10 mouse cellular contexts compared by ENCODE assay signal in genomic region chr11:78557241-78557640, GRCm38 (mm10). TPM values are rescaled to one million over a fixed set of nuclear protein-coding genes. Genes with fewer than 3 reads are reported as not detected.
DNase-seq lines count a peak whose midpoint lies in the region; ATAC-seq and TF ChIP-seq lines count a peak whose summit lies in the region.
"Had no signal": no experiment of that assay in that cellular context is flagged by ENCODE, and none has a peak within 500 bp of the region (broad histone marks: within the 10 kb centered on the region; RNA-seq: fewer than 3 reads in every experiment).

No protein-coding gene starts in this region.

- TF ChIP-seq CTCF in liver, adult 2 months (IDR thresholded peaks at IDR 0.05; ENCODE audit: low read depth, low read length) = peak; percentile 55; the same call in 1 of the 2 replicates
- peak; percentile 40 for TF ChIP-seq CTCF in Patski (IDR thresholded peaks at IDR 0.05)
- peak; percentile 60 for TF ChIP-seq CTCF in kidney, postnatal 0 days (IDR thresholded peaks at IDR 0.05; ENCODE audit: low read depth)

- H3K9ac ChIP-seq in forebrain, embryonic 12.5 days = no peak overlapping the region
- no peak overlapping the region for H3K9ac ChIP-seq in liver, adult 2 months (ENCODE audit: low read depth, low read length)
- H3K9ac ChIP-seq in liver, embryonic 11.5 days (ENCODE audit: low read depth, low read length) = no peak overlapping the region
- H3K9ac ChIP-seq in kidney, postnatal 0 days (ENCODE audit: low read depth, low read length) = no peak overlapping the region

- DNase-seq in forebrain, embryonic 10.5 days (ENCODE audit: extremely low spot score, low spot score) = no peak
- peak; percentile 70 for DNase-seq in liver, adult 2 months (ENCODE audit: extremely low read depth, low read depth, low spot score)
- DNase-seq in liver, embryonic 11.5 days (ENCODE audit: low spot score) = no peak
- no peak for DNase-seq in Patski (ENCODE audit: low read depth, low spot score)
- no peak for DNase-seq in kidney, postnatal 0 days (ENCODE audit: low spot score)
- no peak for DNase-seq in spleen, postnatal 10 days (ENCODE audit: low spot score in 2 of 2)
- DNase-seq in neural tube, embryonic 10.5 days (ENCODE audit: extremely low spot score, low spot score) = no peak
- DNase-seq: cerebellum, adult 9-10 months had no signal

- ATAC-seq in forebrain, embryonic 12.5 days (ENCODE audit: low FRiP score) = no peak
- no peak for ATAC-seq in liver, embryonic 11.5 days (replicated peaks; ENCODE audit: low FRiP score)
- ATAC-seq in Patski = no peak
- ATAC-seq in kidney, postnatal 0 days (replicated peaks; ENCODE audit: low FRiP score, low read depth) = 0 out of 2 replicates have a peak, but pooled peaks have one; percentile 46

- peaks cover 15% of the 10 kb centered on the region for H3K4me1 ChIP-seq in forebrain, embryonic 10.5 days
- no peaks in the 10 kb centered on the region; the same call in 1 of the 2 replicates for H3K4me1 ChIP-seq in forebrain, embryonic 12.5 days
- peaks cover 8% of the 10 kb centered on the region for H3K4me1 ChIP-seq in liver, adult 2 months (ENCODE audit: control insufficient read depth, insufficient read depth, low read length)
- peaks cover 6% of the 10 kb centered on the region for H3K4me1 ChIP-seq in liver, embryonic 11.5 days (replicated peaks; ENCODE audit: control insufficient read depth, insufficient read depth, low read length)
- no peaks in the 10 kb centered on the region for H3K4me1 ChIP-seq in kidney, postnatal 0 days (replicated peaks; ENCODE audit: insufficient read depth, low read length)

- WGBS in forebrain, embryonic 10.5 days = 59% methylated on average over 8 of the region's 8 CpGs
- 56% methylated on average over 8 of the region's 8 CpGs for WGBS in forebrain, embryonic 12.5 days
- 74% methylated on average over 8 of the region's 8 CpGs for whole genome bisulfite sequencing in liver, adult 2 months
- 58% methylated on average over 8 of the region's 8 CpGs for WGBS in liver, embryonic 11.5 days
- WGBS in kidney, postnatal 0 days = 51% methylated on average over 8 of the region's 8 CpGs

- in situ Hi-C loops in Patski (cut with MboI; ENCODE audit: low pct_unique_long_range_greater_than_20kb) = no loop called here

- TF ChIP-seq POLR2A in liver, adult 2 months (IDR thresholded peaks at IDR 0.05; ENCODE audit: extremely low read depth, insufficient read depth, low read length) = no peak

- H3K4me3 ChIP-seq in forebrain, embryonic 10.5 days = no peak overlapping the region
- H3K4me3 ChIP-seq in forebrain, embryonic 12.5 days (replicated peaks) = no peak overlapping the region
- H3K4me3 ChIP-seq in liver, adult 2 months (ENCODE audit: insufficient read depth, low read depth, low read length) = no peak overlapping the region
- H3K4me3 ChIP-seq in liver, embryonic 11.5 days (ENCODE audit: low read depth, low read length) = no peak overlapping the region
- no peak overlapping the region for H3K4me3 ChIP-seq in kidney, postnatal 0 days (replicated peaks; ENCODE audit: low read depth, low read length)
- H3K4me3 ChIP-seq: megakaryocyte, embryonic 14.5 days had no signal

- no peaks in the 10 kb centered on the region for H3K36me3 ChIP-seq in forebrain, embryonic 10.5 days (replicated peaks)
- no peaks in the 10 kb centered on the region for H3K36me3 ChIP-seq in forebrain, embryonic 12.5 days (replicated peaks)
- no peaks in the 10 kb centered on the region for H3K36me3 ChIP-seq in liver, adult 2 months (ENCODE audit: control insufficient read depth, insufficient read depth, low read length)
- H3K36me3 ChIP-seq in liver, embryonic 11.5 days (ENCODE audit: control insufficient read depth, insufficient read depth, low read length) = no peaks in the 10 kb centered on the region
- H3K36me3 ChIP-seq in kidney, postnatal 0 days (ENCODE audit: insufficient read depth, low read length) = no peaks in the 10 kb centered on the region

- no peaks in the 10 kb centered on the region for H3K79me2 ChIP-seq in liver, adult 2 months (ENCODE audit: control insufficient read depth, insufficient read depth, low read length)

- H3K9me3 ChIP-seq in forebrain, embryonic 10.5 days = peaks cover 5% of the 10 kb centered on the region; the same call in 1 of the 2 replicates
- peaks cover 4% of the 10 kb centered on the region; the same call in 1 of the 2 replicates for H3K9me3 ChIP-seq in forebrain, embryonic 12.5 days
- no peaks in the 10 kb centered on the region for H3K9me3 ChIP-seq in liver, embryonic 11.5 days (ENCODE audit: control insufficient read depth, low read length)
- no peaks in the 10 kb centered on the region for H3K9me3 ChIP-seq in kidney, postnatal 0 days (replicated peaks; ENCODE audit: low read length)

- no peaks in the 10 kb centered on the region for H3K27me3 ChIP-seq in forebrain, embryonic 10.5 days (ENCODE audit: poor library complexity, severe bottlenecking)
- no peaks in the 10 kb centered on the region for H3K27me3 ChIP-seq in forebrain, embryonic 12.5 days
- H3K27me3 ChIP-seq in liver, adult 2 months (ENCODE audit: control insufficient read depth, insufficient read depth, low read length) = no peaks in the 10 kb centered on the region
- H3K27me3 ChIP-seq in liver, embryonic 11.5 days (replicated peaks; ENCODE audit: control insufficient read depth, insufficient read depth, low read length) = no peaks in the 10 kb centered on the region
- H3K27me3 ChIP-seq in Patski = no peaks in the 10 kb centered on the region
- no peaks in the 10 kb centered on the region for H3K27me3 ChIP-seq in kidney, postnatal 0 days (ENCODE audit: insufficient read depth, low read length)
- H3K27me3 ChIP-seq: megakaryocyte, embryonic 14.5 days had no signal

- H3K4me2 ChIP-seq in forebrain, embryonic 12.5 days = no peak overlapping the region
- no peak overlapping the region for H3K4me2 ChIP-seq in liver, embryonic 11.5 days
- no peak overlapping the region for H3K4me2 ChIP-seq in kidney, postnatal 0 days (ENCODE audit: low read length)

- CTCF ChIA-PET in Patski (lab: Charles Lee) = interaction anchor here (1.3 kb wide), 1 partner anchor 11 kb away, joined by 3 read pairs; no protein-coding TSS in a partner anchor

- H3K27ac ChIP-seq in forebrain, embryonic 10.5 days = peak overlapping the region; percentile 54
- H3K27ac ChIP-seq in forebrain, embryonic 12.5 days = no peak overlapping the region
- no peak overlapping the region for H3K27ac ChIP-seq in liver, adult 2 months (replicated peaks; ENCODE audit: insufficient read depth, low read depth, low read length)
- no peak overlapping the region for H3K27ac ChIP-seq in liver, embryonic 11.5 days (ENCODE audit: low read depth, low read length)
- no peak overlapping the region for H3K27ac ChIP-seq in kidney, postnatal 0 days

- POLR2A ChIA-PET in Patski (lab: Charles Lee) = no interaction called here

RNA-seq across cellular contexts. Expression of gene Tmem97, which starts 6.7 kb away (rescaled TPM):
- polyA plus RNA-seq in forebrain, embryonic 10.5 days (2016; fragmentation: Nextera tagmentation; extraction: Ambion mirVana) = 106 and 111 TPM in 2 replicates
- polyA plus RNA-seq in forebrain, embryonic 12.5 days (2016; fragmentation: Nextera tagmentation; extraction: Ambion mirVana) = 55.3 and 55.7 TPM in 2 replicates
- 102 and 123 TPM in 2 replicates for total RNA-seq in liver, adult 2 months (2014; rRNA removed)
- 76.5 and 91.6 TPM in 2 replicates for polyA plus RNA-seq in liver, adult 2 months (2012; rRNA removed)
- polyA plus RNA-seq in liver, embryonic 11.5 days (2014; fragmentation: Nextera tagmentation; extraction: Ambion mirVana) = 173 and 183 TPM in 2 replicates
- polyA plus RNA-seq in Patski (2021) = 19.1 TPM
- polyA plus RNA-seq in kidney, postnatal 0 days (2015; fragmentation: Nextera tagmentation; extraction: Ambion mirVana) = 61.0 and 65.8 TPM in 2 replicates

RNA-seq across cellular contexts. Expression of gene Ift20, which starts 21.1 kb away (rescaled TPM):
- polyA plus RNA-seq in forebrain, embryonic 10.5 days (2016; fragmentation: Nextera tagmentation; extraction: Ambion mirVana) = 75.9 and 78.8 TPM in 2 replicates
- polyA plus RNA-seq in forebrain, embryonic 12.5 days (2016; fragmentation: Nextera tagmentation; extraction: Ambion mirVana) = 93.8 and 97.1 TPM in 2 replicates
- total RNA-seq in liver, adult 2 months (2014; rRNA removed) = 107 and 120 TPM in 2 replicates
- polyA plus RNA-seq in liver, adult 2 months (2012; rRNA removed) = 80.7 and 84.2 TPM in 2 replicates
- polyA plus RNA-seq in liver, embryonic 11.5 days (2014; fragmentation: Nextera tagmentation; extraction: Ambion mirVana) = 112 and 114 TPM in 2 replicates
- 77.8 TPM for polyA plus RNA-seq in Patski (2021)
- polyA plus RNA-seq in kidney, postnatal 0 days (2015; fragmentation: Nextera tagmentation; extraction: Ambion mirVana) = 185 and 187 TPM in 2 replicates

RNA-seq across cellular contexts. Expression of gene Tnfaip1, which starts 21.1 kb away (rescaled TPM):
- 96.4 and 97.2 TPM in 2 replicates for polyA plus RNA-seq in forebrain, embryonic 10.5 days (2016; fragmentation: Nextera tagmentation; extraction: Ambion mirVana)
- polyA plus RNA-seq in forebrain, embryonic 12.5 days (2016; fragmentation: Nextera tagmentation; extraction: Ambion mirVana) = 72.0 and 72.7 TPM in 2 replicates
- 11.5 and 14.4 TPM in 2 replicates for total RNA-seq in liver, adult 2 months (2014; rRNA removed)
- 13.9 and 16.7 TPM in 2 replicates for polyA plus RNA-seq in liver, adult 2 months (2012; rRNA removed)
- 42.1 and 42.2 TPM in 2 replicates for polyA plus RNA-seq in liver, embryonic 11.5 days (2014; fragmentation: Nextera tagmentation; extraction: Ambion mirVana)
- 68.3 TPM for polyA plus RNA-seq in Patski (2021)
- 59.8 and 66.5 TPM in 2 replicates for polyA plus RNA-seq in kidney, postnatal 0 days (2015; fragmentation: Nextera tagmentation; extraction: Ambion mirVana)

RNA-seq across cellular contexts. Expression of gene Poldip2, which starts 45.2 kb away (rescaled TPM):
- 144 and 148 TPM in 2 replicates for polyA plus RNA-seq in forebrain, embryonic 10.5 days (2016; fragmentation: Nextera tagmentation; extraction: Ambion mirVana)
- polyA plus RNA-seq in forebrain, embryonic 12.5 days (2016; fragmentation: Nextera tagmentation; extraction: Ambion mirVana) = 161 and 169 TPM in 2 replicates
- 63.5 and 67.5 TPM in 2 replicates for total RNA-seq in liver, adult 2 months (2014; rRNA removed)
- 77.6 and 80.9 TPM in 2 replicates for polyA plus RNA-seq in liver, adult 2 months (2012; rRNA removed)
- polyA plus RNA-seq in liver, embryonic 11.5 days (2014; fragmentation: Nextera tagmentation; extraction: Ambion mirVana) = 151 and 154 TPM in 2 replicates
- 148 TPM for polyA plus RNA-seq in Patski (2021)
- 173 and 191 TPM in 2 replicates for polyA plus RNA-seq in kidney, postnatal 0 days (2015; fragmentation: Nextera tagmentation; extraction: Ambion mirVana)

RNA-seq across cellular contexts. Expression of gene Tmem199, which starts 45.3 kb away (rescaled TPM):
- polyA plus RNA-seq in forebrain, embryonic 10.5 days (2016; fragmentation: Nextera tagmentation; extraction: Ambion mirVana) = 76.7 and 78.5 TPM in 2 replicates
- polyA plus RNA-seq in forebrain, embryonic 12.5 days (2016; fragmentation: Nextera tagmentation; extraction: Ambion mirVana) = 76.8 and 79.7 TPM in 2 replicates
- 7.7 and 10.8 TPM in 2 replicates for total RNA-seq in liver, adult 2 months (2014; rRNA removed)
- polyA plus RNA-seq in liver, adult 2 months (2012; rRNA removed) = 5.9 and 6.1 TPM in 2 replicates
- polyA plus RNA-seq in liver, embryonic 11.5 days (2014; fragmentation: Nextera tagmentation; extraction: Ambion mirVana) = 59.9 and 61.9 TPM in 2 replicates
- 48.0 TPM for polyA plus RNA-seq in Patski (2021)
- polyA plus RNA-seq in kidney, postnatal 0 days (2015; fragmentation: Nextera tagmentation; extraction: Ambion mirVana) = 56.0 and 58.9 TPM in 2 replicates
